Mouse (Mus musculus): ENCODE results near the gene Tcea2. TPM values are rescaled to one million over a fixed set of nuclear protein-coding genes. Genes with fewer than 3 reads are reported as not detected.

Gene Tcea2
- polyA plus RNA-seq, 1 experiment from 2014 or later: 14.9 TPM

DNA sequence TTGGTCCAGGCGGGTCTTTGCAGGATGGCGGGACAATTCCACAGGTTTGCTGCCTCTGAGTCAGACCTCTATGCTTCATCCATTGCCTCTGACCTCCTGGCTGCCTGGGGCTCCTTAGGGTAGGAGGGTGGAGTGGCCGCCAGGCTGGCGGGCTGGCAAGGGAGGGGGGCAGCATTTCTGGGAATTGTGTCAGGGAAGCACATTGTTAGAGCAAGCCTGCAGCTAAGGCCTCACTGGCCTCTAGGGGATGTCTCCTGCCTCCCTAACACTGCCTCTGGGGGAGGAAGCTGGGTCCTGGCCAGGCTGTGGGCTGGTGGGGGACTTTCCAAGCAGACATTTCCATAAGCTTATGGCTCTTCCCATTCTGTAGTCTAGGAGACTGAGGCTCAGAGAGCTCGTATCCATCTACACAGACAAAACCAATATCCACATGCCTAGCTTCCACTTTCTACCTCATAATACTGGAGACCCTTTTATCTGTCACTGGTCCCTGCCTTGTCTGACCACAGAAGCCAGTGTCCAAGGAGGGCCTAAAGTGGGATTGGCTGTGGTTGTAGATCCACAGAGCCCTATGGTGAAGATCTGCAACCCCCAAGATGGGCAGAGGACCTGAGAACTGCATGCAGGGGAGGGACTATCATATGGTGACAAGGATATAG, 2.9 kb upstream of the Tcea2 start:
- no peak overlapping the region for H3K9ac ChIP-seq
- H3K4me2 ChIP-seq (replicated peaks): no peak overlapping the region
- peaks cover 14% of the 10 kb centered on the region; the same call in 1 of the 2 replicates for H3K4me1 ChIP-seq (replicated peaks)
- no peaks in the 10 kb centered on the region for H3K9me3 ChIP-seq
- H3K27ac ChIP-seq: 0 out of 2 replicates have a peak overlapping the region, but pooled peaks have one; percentile 20
- peaks cover 31% of the 10 kb centered on the region for H3K27me3 ChIP-seq (replicated peaks)
- no peak for ATAC-seq
- no peaks in the 10 kb centered on the region for H3K36me3 ChIP-seq
- 66% methylated on average over 5 of the region's 5 CpGs for WGBS
- no peak overlapping the region for H3K4me3 ChIP-seq (replicated peaks)

DNA sequence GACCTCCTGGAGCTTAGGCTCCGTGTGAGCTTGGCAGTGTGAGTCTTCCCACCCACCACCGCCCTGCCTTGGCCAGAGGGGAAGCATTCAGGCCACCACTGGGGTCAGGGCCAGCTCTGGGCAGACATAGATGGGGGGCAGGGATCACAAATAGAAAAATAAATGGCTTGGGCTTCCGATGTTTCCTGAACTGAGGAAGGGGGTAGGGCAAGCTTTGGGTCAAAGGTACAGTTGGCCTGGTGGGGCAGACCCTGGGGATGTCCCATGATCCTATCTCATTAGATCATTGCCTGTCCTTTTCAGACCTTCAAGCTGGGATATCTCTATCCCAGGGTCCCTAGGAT, 2.4 kb upstream of the Tcea2 start:
- Histone ChIP-seq H3K36me3 (no peaks in the 10 kb centered on the region), H3K9ac (no peak overlapping the region), H3K9me3 (no peaks in the 10 kb centered on the region), H3K27ac (0 out of 2 replicates have a peak overlapping the region, but pooled peaks have one; percentile 20), H3K4me3 (replicated peaks) (no peak overlapping the region), H3K27me3 (replicated peaks) (peaks cover 26% of the 10 kb centered on the region), H3K4me2 (replicated peaks) (no peak overlapping the region), H3K4me1 (replicated peaks) (peaks cover 14% of the 10 kb centered on the region; the same call in 1 of the 2 replicates)
- 51% methylated on average over 3 of the region's 3 CpGs for WGBS
- ATAC-seq: no peak

DNA sequence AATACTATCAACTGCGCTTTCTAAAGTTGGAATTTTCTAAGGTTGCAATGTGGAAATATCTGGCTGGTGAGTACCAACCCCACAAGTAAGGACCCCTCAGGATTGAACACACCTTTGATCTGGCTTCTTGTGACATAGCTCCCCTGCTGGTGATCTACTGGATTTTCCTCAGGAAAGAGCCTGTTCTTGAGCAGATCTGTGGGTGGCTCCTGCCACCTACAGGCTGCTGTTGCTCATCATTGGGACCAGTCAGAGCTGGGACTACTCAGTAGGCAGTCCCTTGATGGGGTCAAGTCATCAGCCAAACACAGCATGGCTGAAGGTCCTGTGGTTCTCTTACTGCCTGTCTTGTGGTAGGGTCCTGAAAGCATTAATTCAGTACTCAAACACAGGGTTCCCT, 1.3 kb upstream of the Tcea2 start:
- Histone ChIP-seq H3K9me3 (no peaks in the 10 kb centered on the region), H3K4me3 (replicated peaks) (no peak overlapping the region), H3K27ac (no peak overlapping the region), H3K4me1 (replicated peaks) (peaks cover 14% of the 10 kb centered on the region; the same call in 1 of the 2 replicates), H3K27me3 (replicated peaks) (peaks cover 16% of the 10 kb centered on the region), H3K9ac (no peak overlapping the region), H3K4me2 (replicated peaks) (no peak overlapping the region), H3K36me3 (no peaks in the 10 kb centered on the region)
- ATAC-seq: peak; percentile 76
- WGBS: 45% methylated on average over 1 of the region's 1 CpGs

DNA sequence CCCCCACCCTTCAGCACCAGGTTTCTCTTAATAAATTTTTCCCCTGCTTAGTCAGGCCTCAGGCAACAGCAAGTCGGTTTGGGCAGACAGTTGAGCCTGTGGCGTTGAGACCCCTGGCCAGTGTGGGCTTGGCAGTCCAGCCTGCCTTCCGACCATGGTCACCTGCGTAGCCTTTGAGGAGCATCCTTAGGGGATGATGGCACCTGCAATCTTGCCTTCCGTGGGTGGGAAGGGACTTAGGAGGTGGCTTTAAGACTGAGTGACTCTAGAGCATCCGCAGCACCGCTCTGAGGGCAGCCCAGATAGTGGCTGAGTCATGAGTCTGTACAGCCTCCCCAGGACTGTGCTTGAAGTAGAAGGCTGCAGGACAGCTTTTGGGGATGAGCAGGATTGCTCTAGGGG, 607 bp downstream of the Tcea2 start:
- H3K4me1 ChIP-seq (replicated peaks): peaks cover 10% of the 10 kb centered on the region; the same call in 1 of the 2 replicates
- peak overlapping the region; percentile 83 for H3K9ac ChIP-seq
- H3K36me3 ChIP-seq: no peaks in the 10 kb centered on the region
- H3K9me3 ChIP-seq: no peaks in the 10 kb centered on the region
- H3K27ac ChIP-seq: peak overlapping the region; percentile 38; the same call in 1 of the 2 replicates
- 14% methylated on average over 7 of the region's 7 CpGs for WGBS
- H3K27me3 ChIP-seq (replicated peaks): peaks cover 5% of the 10 kb centered on the region; the same call in 1 of the 2 replicates
- H3K4me3 ChIP-seq (replicated peaks): peak overlapping the region; percentile 71
- H3K4me2 ChIP-seq (replicated peaks): peak overlapping the region; percentile 93
- ATAC-seq: peak; percentile 29

DNA sequence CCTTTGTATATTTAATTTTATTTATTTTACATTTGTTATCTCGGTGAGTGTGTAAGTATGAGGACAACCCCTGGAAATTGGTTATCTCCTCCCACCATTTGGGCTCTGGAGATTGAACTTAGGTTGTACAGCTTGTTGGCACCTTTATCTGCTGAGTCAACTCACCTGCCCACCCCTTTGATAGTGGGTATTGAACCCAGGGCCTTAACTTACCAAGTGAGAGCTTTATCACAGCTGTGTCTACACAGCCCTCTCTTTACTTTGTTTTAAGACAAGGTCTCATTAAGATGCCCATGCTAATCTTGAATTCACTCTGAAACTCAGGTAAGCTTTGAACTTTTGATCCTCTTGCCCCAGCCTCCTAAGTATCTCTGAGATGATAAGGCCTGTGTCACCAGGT, 1.9 kb downstream of the Tcea2 start:
- H3K27me3 ChIP-seq (replicated peaks): peaks cover 5% of the 10 kb centered on the region; the same call in 1 of the 2 replicates
- no peaks in the 10 kb centered on the region; the same call in 1 of the 2 replicates for H3K36me3 ChIP-seq
- peaks cover 9% of the 10 kb centered on the region; the same call in 1 of the 2 replicates for H3K4me1 ChIP-seq (replicated peaks)
- H3K4me2 ChIP-seq (replicated peaks): no peak overlapping the region
- 67% methylated on average over 1 of the region's 1 CpGs for WGBS
- H3K4me3 ChIP-seq (replicated peaks): no peak overlapping the region
- H3K9ac ChIP-seq: no peak overlapping the region
- H3K9me3 ChIP-seq: no peaks in the 10 kb centered on the region
- no peak overlapping the region for H3K27ac ChIP-seq
- ATAC-seq: no peak

DNA sequence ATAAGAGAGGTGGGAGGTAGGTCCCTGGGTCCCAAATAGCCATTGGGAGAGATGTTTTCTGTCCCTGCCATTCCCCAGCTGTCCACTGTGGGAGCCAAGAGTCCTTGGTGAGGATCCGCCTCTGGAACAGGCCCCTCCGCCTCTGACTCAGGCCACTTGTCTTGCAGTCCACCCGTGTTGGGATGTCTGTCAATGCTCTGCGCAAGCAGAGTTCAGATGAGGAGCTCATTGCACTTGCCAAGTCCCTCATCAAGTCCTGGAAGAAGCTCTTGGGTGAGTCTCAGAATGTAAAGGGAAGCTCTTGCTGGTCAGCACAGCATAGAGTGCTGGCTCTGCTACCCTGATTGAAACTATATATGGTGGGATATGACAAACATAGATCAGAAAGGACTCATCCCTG, 3.3 kb downstream of the Tcea2 start:
- Histone ChIP-seq H3K9ac (no peak overlapping the region), H3K36me3 (no peaks in the 10 kb centered on the region; the same call in 1 of the 2 replicates), H3K4me3 (replicated peaks) (no peak overlapping the region), H3K27ac (no peak overlapping the region), H3K27me3 (replicated peaks) (0 out of 2 replicates have a peak, but pooled peaks cover 5% of the 10 kb centered on the region), H3K4me1 (replicated peaks) (peaks cover 9% of the 10 kb centered on the region; the same call in 1 of the 2 replicates), H3K4me2 (replicated peaks) (no peak overlapping the region), H3K9me3 (no peaks in the 10 kb centered on the region)
- ATAC-seq: no peak
- WGBS: 65% methylated on average over 4 of the region's 4 CpGs

DNA sequence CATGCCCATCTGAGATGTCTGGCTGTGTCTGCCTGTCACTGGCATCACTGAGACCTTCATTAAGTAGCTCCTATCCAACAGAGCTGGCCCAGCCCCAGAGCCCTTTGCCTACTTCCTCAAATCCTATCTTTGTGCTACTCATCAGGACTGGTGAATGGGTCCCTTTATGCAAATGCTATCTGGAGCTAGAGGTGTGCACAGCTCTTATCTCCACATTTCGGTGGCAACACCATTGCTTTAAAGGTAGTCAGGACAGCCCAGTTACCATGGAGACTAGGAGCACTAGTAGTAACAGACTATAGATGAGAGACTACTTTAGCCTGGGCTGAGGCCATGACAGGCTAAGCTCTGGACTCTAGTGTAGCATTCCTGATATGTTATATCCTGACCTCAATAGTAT, 4.6 kb downstream of the Tcea2 start:
- WGBS: 73% methylated on average over 1 of the region's 1 CpGs
- Histone ChIP-seq H3K9me3 (no peaks in the 10 kb centered on the region), H3K27me3 (replicated peaks) (0 out of 2 replicates have a peak, but pooled peaks cover 5% of the 10 kb centered on the region), H3K36me3 (no peaks in the 10 kb centered on the region; the same call in 1 of the 2 replicates), H3K27ac (no peak overlapping the region), H3K4me1 (replicated peaks) (peaks cover 5% of the 10 kb centered on the region; the same call in 1 of the 2 replicates), H3K4me2 (replicated peaks) (no peak overlapping the region), H3K4me3 (replicated peaks) (no peak overlapping the region), H3K9ac (no peak overlapping the region)
- ATAC-seq: no peak

DNA sequence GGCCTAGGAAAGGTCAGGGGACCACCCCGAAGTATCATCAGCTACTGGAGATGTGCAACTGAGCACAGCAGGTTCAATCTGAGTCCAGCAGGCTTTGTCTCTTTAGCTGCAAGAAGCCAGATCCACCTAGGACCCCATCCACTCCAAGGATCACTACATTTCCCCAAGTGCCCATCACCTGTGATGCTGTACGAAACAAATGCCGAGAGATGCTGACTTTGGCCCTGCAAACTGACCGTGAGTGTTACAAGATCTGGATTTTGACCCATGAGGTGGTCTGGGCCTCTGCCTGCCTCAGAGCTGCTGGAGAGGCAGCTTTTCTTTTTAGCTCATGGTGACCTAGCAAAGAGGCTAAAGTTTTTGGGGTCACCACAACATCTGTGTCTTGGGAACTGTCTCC, 5.6 kb downstream of the Tcea2 start:
- 90% methylated on average over 4 of the region's 4 CpGs for WGBS

DNA sequence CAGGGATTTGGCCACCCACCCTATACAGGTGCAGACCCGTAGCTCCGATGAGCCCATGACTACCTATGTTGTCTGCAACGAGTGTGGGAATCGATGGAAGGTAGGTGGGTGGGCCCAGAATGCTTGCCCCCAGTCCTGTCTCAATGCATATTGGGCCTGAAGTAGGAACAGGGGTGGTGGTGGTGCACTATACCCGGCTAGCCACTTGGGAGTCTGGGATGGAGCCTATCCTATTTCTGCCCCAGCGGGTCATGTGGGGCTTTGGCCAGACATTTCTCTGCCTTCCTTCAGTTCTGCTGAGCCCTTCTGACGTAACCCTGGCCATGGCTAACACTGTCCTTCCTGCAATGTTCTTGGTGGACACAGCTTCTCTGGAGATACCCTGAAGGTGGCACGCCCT, 7.5 kb downstream of the Tcea2 start:
- Histone ChIP-seq H3K4me2 (replicated peaks) (no peak overlapping the region), H3K36me3 (no peaks in the 10 kb centered on the region; the same call in 1 of the 2 replicates), H3K4me1 (replicated peaks) (peaks cover 2% of the 10 kb centered on the region), H3K27ac (no peak overlapping the region), H3K27me3 (replicated peaks) (no peaks in the 10 kb centered on the region), H3K9ac (no peak overlapping the region), H3K4me3 (replicated peaks) (no peak overlapping the region), H3K9me3 (no peaks in the 10 kb centered on the region)
- WGBS: 93% methylated on average over 8 of the region's 8 CpGs
- no peak for ATAC-seq

More for the DNA sequence above, 5.6 kb downstream of the Tcea2 start:
- Histone ChIP-seq H3K36me3 (no peaks in the 10 kb centered on the region; the same call in 1 of the 2 replicates), H3K4me1 (replicated peaks) (peaks cover 4% of the 10 kb centered on the region), H3K9ac (no peak overlapping the region), H3K4me2 (replicated peaks) (no peak overlapping the region), H3K27me3 (replicated peaks) (0 out of 2 replicates have a peak, but pooled peaks cover 3% of the 10 kb centered on the region), H3K9me3 (no peaks in the 10 kb centered on the region), H3K4me3 (replicated peaks) (no peak overlapping the region), H3K27ac (no peak overlapping the region)
- ATAC-seq: no peak

DNA sequence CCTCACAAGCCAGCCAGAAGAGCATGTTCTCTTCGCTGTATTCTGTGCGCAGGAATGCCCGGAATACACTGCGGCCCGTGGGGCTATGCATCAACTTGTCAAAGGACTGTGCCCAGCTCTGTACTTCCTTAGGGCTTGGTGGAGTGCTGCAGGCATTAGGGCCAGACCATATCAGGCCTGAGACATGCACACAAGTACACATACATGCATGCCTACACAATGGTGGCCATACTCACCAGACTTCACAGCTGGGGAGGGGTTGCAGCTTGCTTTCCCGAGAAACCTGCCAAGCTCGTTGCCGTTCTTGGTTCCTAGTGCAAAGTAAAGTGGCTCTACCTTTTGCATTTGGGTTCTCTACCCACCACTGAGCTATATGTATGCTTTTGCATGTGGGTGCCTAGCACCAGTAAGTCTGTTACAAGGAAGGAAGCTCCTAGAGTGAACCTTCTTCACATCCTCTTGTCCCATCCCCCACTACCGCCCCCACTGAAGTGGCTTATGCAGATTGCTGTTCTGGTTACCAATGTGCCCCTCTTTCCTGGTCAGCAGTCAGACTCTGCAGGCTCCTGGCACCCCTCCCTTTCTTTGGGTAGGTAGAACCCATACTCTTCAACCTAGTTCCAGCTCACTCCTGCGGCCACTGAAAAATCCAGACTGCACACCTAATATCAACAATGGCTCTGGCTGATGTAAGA, 9.5 kb downstream of the Tcea2 start:
- Histone ChIP-seq H3K9me3 (no peaks in the 10 kb centered on the region), H3K4me2 (replicated peaks) (no peak overlapping the region), H3K27ac (no peak overlapping the region), H3K9ac (no peak overlapping the region), H3K36me3 (no peaks in the 10 kb centered on the region; the same call in 1 of the 2 replicates), H3K4me3 (replicated peaks) (no peak overlapping the region), H3K27me3 (replicated peaks) (no peaks in the 10 kb centered on the region), H3K4me1 (replicated peaks) (peaks cover 8% of the 10 kb centered on the region)
- no peak for ATAC-seq
- 88% methylated on average over 10 of the region's 10 CpGs for WGBS

DNA sequence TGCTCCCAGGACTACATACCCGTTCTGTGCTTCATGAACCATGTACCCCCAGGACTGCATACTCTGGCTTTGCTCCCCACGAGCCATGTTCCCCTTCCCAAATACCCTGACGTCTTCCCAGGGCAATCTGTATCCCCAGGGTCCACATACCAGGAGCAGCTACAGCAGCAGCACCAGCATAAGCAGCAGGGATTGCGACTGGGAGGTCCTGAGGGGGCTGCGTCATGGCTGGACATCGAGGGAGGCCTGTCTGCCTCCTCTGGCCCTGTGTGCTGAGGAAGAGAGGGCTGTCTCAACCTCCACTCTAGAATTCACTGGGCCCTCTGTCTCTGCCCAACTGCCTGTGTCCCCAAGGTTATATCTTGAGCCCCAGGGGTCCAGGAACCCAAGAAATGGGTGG, 11.0 kb downstream of the Tcea2 start:
- H3K4me1 ChIP-seq (replicated peaks): peaks cover 8% of the 10 kb centered on the region
- H3K4me2 ChIP-seq (replicated peaks): no peak overlapping the region
- ATAC-seq: no peak
- no peaks in the 10 kb centered on the region; the same call in 1 of the 2 replicates for H3K36me3 ChIP-seq
- WGBS: 86% methylated on average over 6 of the region's 6 CpGs
- H3K4me3 ChIP-seq (replicated peaks): 0 out of 2 replicates have a peak overlapping the region, but pooled peaks have one; percentile 3
- H3K9ac ChIP-seq: no peak overlapping the region
- H3K27ac ChIP-seq: no peak overlapping the region
- H3K9me3 ChIP-seq: no peaks in the 10 kb centered on the region
- H3K27me3 ChIP-seq (replicated peaks): no peaks in the 10 kb centered on the region

DNA sequence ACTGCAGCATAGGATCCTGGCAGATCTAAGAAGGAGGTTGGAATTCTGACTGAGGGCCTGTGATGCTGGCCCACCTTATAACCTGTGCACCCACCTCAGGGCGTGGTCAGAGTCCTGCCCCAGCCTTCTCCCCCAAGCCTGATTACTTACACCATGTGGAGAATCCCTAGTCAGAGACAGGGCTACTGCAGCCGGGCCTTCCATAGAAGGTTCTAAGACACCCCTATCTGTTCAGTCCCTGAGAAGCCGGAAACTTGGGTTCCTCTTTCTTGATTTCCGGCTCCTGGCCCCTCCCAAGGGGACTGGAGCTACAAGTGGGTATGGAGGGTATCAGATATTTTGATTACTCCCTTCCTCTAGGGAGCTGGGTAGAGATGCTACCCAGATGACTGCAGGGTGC, 11.5 kb downstream of the Tcea2 start:
- ATAC-seq: no peak
- no peak overlapping the region for H3K27ac ChIP-seq
- H3K4me2 ChIP-seq (replicated peaks): no peak overlapping the region
- H3K4me1 ChIP-seq (replicated peaks): peaks cover 8% of the 10 kb centered on the region
- H3K36me3 ChIP-seq: no peaks in the 10 kb centered on the region; the same call in 1 of the 2 replicates
- 0 out of 2 replicates have a peak overlapping the region, but pooled peaks have one; percentile 3 for H3K4me3 ChIP-seq (replicated peaks)
- WGBS: 77% methylated on average over 4 of the region's 4 CpGs
- H3K27me3 ChIP-seq (replicated peaks): no peaks in the 10 kb centered on the region
- H3K9me3 ChIP-seq: no peaks in the 10 kb centered on the region
- no peak overlapping the region for H3K9ac ChIP-seq

All from intestine, embryonic 15.5 days (tissue).